Mouse (Mus musculus): ENCODE measurements around the gene Gtf3c1.

DNA sequence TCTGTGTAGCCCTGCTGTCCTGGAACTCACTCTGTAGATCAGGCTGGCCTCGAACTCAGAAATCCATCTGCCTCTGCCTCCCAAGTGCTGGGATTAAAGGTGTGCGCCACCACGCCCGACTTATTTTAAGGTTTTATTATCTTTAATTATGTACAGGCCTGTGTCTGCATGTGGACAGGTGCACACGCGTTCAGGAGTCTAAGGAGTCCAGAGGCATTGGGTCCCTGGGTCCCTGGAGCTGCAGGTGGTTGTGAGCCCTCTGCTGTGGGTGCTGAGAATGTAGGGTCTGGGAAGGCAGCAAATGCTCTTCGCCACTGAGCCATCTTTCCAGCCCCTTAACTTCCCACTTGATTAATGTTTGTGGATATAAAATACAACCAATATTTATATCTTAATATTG, 92.1 kb downstream of the Gtf3c1 start:
- TF ChIP-seq CTCF (conservative IDR thresholded peaks at IDR 0.05; ENCODE audit: insufficient read depth, insufficient read length, low read depth, low read length), result no peak
- no peak for TF ChIP-seq POLR2A (IDR thresholded peaks at IDR 0.05; ENCODE audit: low read depth, low read length)
